Mouse (Mus musculus) forebrain, embryonic 11.5 days (tissue): Measurements from ENCODE around the gene Nmt1. TPM values are rescaled to one million over a fixed set of nuclear protein-coding genes. Genes with fewer than 3 reads are reported as not detected.

ENCODE experiments used
- ATAC-seq: fragments of 200-750 bp; cut with Nextera tagmentation; replicated peaks from 2 replicates; pipeline ENCODE4 v1.8.0; 2017; ENCODE audit warnings: moderate TSS enrichment; ENCODE audit not compliant: low FRiP score
- DNase-seq: peaks from one replicate; pipeline ENCODE4 v3.0.0-alpha.2; 2017; ENCODE audit warnings: low spot score
- H3K27ac ChIP-seq: fragments of 300-500 bp; sonication (generic); 2 replicates; pipeline ENCODE4 v1.5.1; 2014; ENCODE audit warnings: low read depth, low read length
- H3K27me3 ChIP-seq: fragments of 300-500 bp; sonication (generic); 2 replicates; pipeline ENCODE4 v1.6.1; 2014; ENCODE audit warnings: mild to moderate bottlenecking, low read length, mixed read lengths; ENCODE audit not compliant: control insufficient read depth, insufficient read depth
- H3K36me3 ChIP-seq: fragments of 300-500 bp; sonication (generic); 2 replicates; pipeline ENCODE4 v1.6.1; 2014; ENCODE audit warnings: mild to moderate bottlenecking, low read length, moderate library complexity, mixed read lengths; ENCODE audit not compliant: control insufficient read depth, insufficient read depth
- H3K4me1 ChIP-seq: fragments of 300-500 bp; sonication (generic); replicated peaks from 2 replicates; pipeline ENCODE4 v1.6.1; 2014; ENCODE audit warnings: low read length, mixed read lengths; ENCODE audit not compliant: control insufficient read depth, insufficient read depth
- H3K4me2 ChIP-seq: fragments of 300-500 bp; sonication (generic); 2 replicates; pipeline ENCODE4 v1.6.1; 2014; ENCODE audit warnings: low read depth, mild to moderate bottlenecking, low read length, moderate library complexity, mixed read lengths; ENCODE audit not compliant: severe bottlenecking
- H3K4me3 ChIP-seq: fragments of 300-500 bp; sonication (generic); 2 replicates; pipeline ENCODE4 v1.5.1; 2014; ENCODE audit warnings: low read depth, low read length
- H3K9ac ChIP-seq: fragments of 300-500 bp; sonication (generic); 2 replicates; pipeline ENCODE4 v1.6.1; 2014; ENCODE audit warnings: low read length
- H3K9me3 ChIP-seq: fragments of 300-500 bp; sonication (generic); 2 replicates; pipeline ENCODE4 v1.6.1; 2016; ENCODE audit warnings: low read length, mixed read lengths; ENCODE audit not compliant: control insufficient read depth
- WGBS: fragments of 180-500 bp; shearing (Covaris S2); extraction: QIAGEN DNeasy Blood & Tissue Kit; methylation state at CpG from one replicate; pipeline ENCODE4 v1.1.7; 2014; 5-methylcytosine and 5-hydroxymethylcytosine counted together
- polyA plus RNA-seq: library from polyadenylated mRNA; unstranded; fragments of >200 nt; fragmentation: Nextera tagmentation; extraction: Ambion mirVana; gene quantifications from 2 replicates; pipeline ENCODE4 v1.2.1, GENCODE M21; 2014

The Nmt1 gene
- polyA plus RNA-seq, 1 experiment from 2014 or later = 53.8 TPM

GRCm38 (mm10) chr11:103000111-103000510 is 27.9 kb upstream of the Nmt1 start:
- Histone ChIP-seq H3K9ac (no peak overlapping the region), H3K4me1 (no peaks in the 10 kb centered on the region), H3K9me3 (no peaks in the 10 kb centered on the region), H3K27ac (no peak overlapping the region), H3K4me3 (no peak overlapping the region), H3K27me3 (no peaks in the 10 kb centered on the region), H3K36me3 (peaks cover 8% of the 10 kb centered on the region), H3K4me2 (no peak overlapping the region)
- ATAC-seq = no peak
- no peak for DNase-seq
- WGBS = 93% methylated on average over 16 of the region's 16 CpGs

- no peaks in the 10 kb centered on the region for H3K9me3 ChIP-seq
- WGBS = 88% methylated on average over 5 of the region's 5 CpGs
- no peak overlapping the region for H3K9ac ChIP-seq
- H3K4me2 ChIP-seq = no peak overlapping the region
- no peaks in the 10 kb centered on the region for H3K27me3 ChIP-seq
- H3K4me3 ChIP-seq = no peak overlapping the region
- no peak overlapping the region for H3K27ac ChIP-seq
- H3K4me1 ChIP-seq = no peaks in the 10 kb centered on the region
- ATAC-seq (no peak), DNase-seq (no peak)
- H3K36me3 ChIP-seq = peaks cover 8% of the 10 kb centered on the region
Measured at GRCm38 (mm10) chr11:103001063-103001462, 26.9 kb upstream of the Nmt1 start.

GRCm38 (mm10) chr11:103003210-103003609 is 24.8 kb upstream of the Nmt1 start:
- DNase-seq = no peak
- no peaks in the 10 kb centered on the region for H3K9me3 ChIP-seq
- no peak overlapping the region for H3K4me2 ChIP-seq
- WGBS = 71% methylated on average over 5 of the region's 5 CpGs
- H3K27me3 ChIP-seq = no peaks in the 10 kb centered on the region
- H3K36me3 ChIP-seq = peaks cover 5% of the 10 kb centered on the region
- H3K4me3 ChIP-seq = no peak overlapping the region
- no peak for ATAC-seq
- H3K27ac ChIP-seq = no peak overlapping the region
- H3K9ac ChIP-seq = no peak overlapping the region
- no peaks in the 10 kb centered on the region for H3K4me1 ChIP-seq

GRCm38 (mm10) chr11:103004852-103005251 is 23.1 kb upstream of the Nmt1 start:
- ATAC-seq (no peak), DNase-seq (no peak)
- Histone ChIP-seq H3K4me2 (no peak overlapping the region), H3K4me1 (no peaks in the 10 kb centered on the region), H3K27ac (no peak overlapping the region), H3K9me3 (no peaks in the 10 kb centered on the region), H3K27me3 (no peaks in the 10 kb centered on the region), H3K9ac (no peak overlapping the region), H3K36me3 (no peaks in the 10 kb centered on the region; the same call in 1 of the 2 replicates), H3K4me3 (no peak overlapping the region)
- WGBS = 91% methylated on average over 1 of the region's 1 CpGs

- WGBS = 92% methylated on average over 11 of the region's 11 CpGs
- Histone ChIP-seq H3K27ac (no peak overlapping the region), H3K4me1 (no peaks in the 10 kb centered on the region), H3K4me2 (no peak overlapping the region), H3K9ac (no peak overlapping the region), H3K36me3 (no peaks in the 10 kb centered on the region; the same call in 1 of the 2 replicates), H3K27me3 (no peaks in the 10 kb centered on the region), H3K4me3 (no peak overlapping the region), H3K9me3 (no peaks in the 10 kb centered on the region)
- DNase-seq (no peak), ATAC-seq (no peak)
Measured at GRCm38 (mm10) chr11:103005254-103005981, 22.6 kb upstream of the Nmt1 start.

- ATAC-seq (no peak), DNase-seq (no peak)
- Histone ChIP-seq H3K27me3 (no peaks in the 10 kb centered on the region), H3K9me3 (no peaks in the 10 kb centered on the region), H3K4me3 (no peak overlapping the region), H3K27ac (no peak overlapping the region), H3K36me3 (no peaks in the 10 kb centered on the region; the same call in 1 of the 2 replicates), H3K4me2 (no peak overlapping the region), H3K4me1 (no peaks in the 10 kb centered on the region), H3K9ac (no peak overlapping the region)
- 92% methylated on average over 7 of the region's 7 CpGs for WGBS
Measured at GRCm38 (mm10) chr11:103006286-103007000, 21.5 kb upstream of the Nmt1 start.

GRCm38 (mm10) chr11:103007001-103007340 is 21.0 kb upstream of the Nmt1 start:
- no peaks in the 10 kb centered on the region; the same call in 1 of the 2 replicates for H3K36me3 ChIP-seq
- H3K9ac ChIP-seq = no peak overlapping the region
- 91% methylated on average over 6 of the region's 6 CpGs for WGBS
- H3K4me1 ChIP-seq = no peaks in the 10 kb centered on the region
- H3K9me3 ChIP-seq = no peaks in the 10 kb centered on the region
- H3K27ac ChIP-seq = no peak overlapping the region
- ATAC-seq = no peak
- no peak for DNase-seq
- H3K4me3 ChIP-seq = no peak overlapping the region
- H3K27me3 ChIP-seq = no peaks in the 10 kb centered on the region
- no peak overlapping the region for H3K4me2 ChIP-seq

GRCm38 (mm10) chr11:103008558-103008957 is 19.4 kb upstream of the Nmt1 start:
- H3K9ac ChIP-seq = no peak overlapping the region
- H3K27me3 ChIP-seq = no peaks in the 10 kb centered on the region
- no peaks in the 10 kb centered on the region for H3K4me1 ChIP-seq
- 89% methylated on average over 7 of the region's 7 CpGs for WGBS
- ATAC-seq (no peak), DNase-seq (no peak)
- H3K36me3 ChIP-seq = peaks cover 3% of the 10 kb centered on the region; the same call in 1 of the 2 replicates
- no peak overlapping the region for H3K27ac ChIP-seq
- no peak overlapping the region for H3K4me3 ChIP-seq
- H3K4me2 ChIP-seq = no peak overlapping the region
- no peaks in the 10 kb centered on the region for H3K9me3 ChIP-seq
